Mouse (Mus musculus) MEL (cell line): ENCODE measurements around the gene Insyn1. TPM values are rescaled to one million over a fixed set of nuclear protein-coding genes. Genes with fewer than 3 reads are reported as not detected.

ENCODE experiments used
- DNase-seq: peaks from one replicate; pipeline ENCODE4 v3.0.0; 2011; ENCODE audit warnings: low read depth, low spot score
- H3K27ac ChIP-seq: 2 replicates; pipeline ENCODE4 v1.5.1; 2012; ENCODE audit warnings: low read depth, mild to moderate bottlenecking, control low read depth, low read length, moderate library complexity; ENCODE audit not compliant: control insufficient read depth
- H3K27me3 ChIP-seq, 2 experiments: fragments of 150-350 bp in 1 of 2; sonication (generic) in 1 of 2; 2 replicates each; pipeline ENCODE4 v1.6.1; 2012; ENCODE audit warnings: low read length in 2 of 2, mild to moderate bottlenecking in 2 of 2, improper control_type of control experiment in 1 of 2, moderate library complexity in 1 of 2; ENCODE audit not compliant: insufficient read depth in 2 of 2, control insufficient read depth in 1 of 2
- H3K36me3 ChIP-seq, 2 experiments: 2 replicates each; pipeline ENCODE4 v1.6.1; 2012 to 2014; ENCODE audit warnings: low read length in 2 of 2, improper control_type of control experiment in 1 of 2, inconsistent platforms in 1 of 2, mild to moderate bottlenecking in 1 of 2; ENCODE audit not compliant: insufficient read depth in 2 of 2, control insufficient read depth in 1 of 2
- H3K4me1 ChIP-seq, 2 experiments: fragments of 150-350 bp in 1 of 2; sonication (generic) in 1 of 2; 2 replicates each; pipeline ENCODE4 v1.6.1; 2012; ENCODE audit warnings: low read length in 2 of 2, improper control_type of control experiment in 1 of 2, mild to moderate bottlenecking in 1 of 2; ENCODE audit not compliant: insufficient read depth in 2 of 2, control insufficient read depth in 1 of 2
- H3K4me3 ChIP-seq, 2 experiments: fragments of 150-350 bp in 1 of 2; sonication (generic) in 1 of 2; 2 replicates each; pipeline ENCODE4 v1.5.1; 2012; ENCODE audit warnings: low read depth in 2 of 2, low read length in 2 of 2, mild to moderate bottlenecking in 2 of 2, moderate library complexity in 2 of 2, control low read depth in 1 of 2, improper control_type of control experiment in 1 of 2; ENCODE audit not compliant: control insufficient read depth in 1 of 2, insufficient read depth in 1 of 2
- H3K79me2 ChIP-seq: 2 replicates; pipeline ENCODE4 v1.6.1; 2012; ENCODE audit warnings: mild to moderate bottlenecking, low read length, moderate library complexity; ENCODE audit not compliant: control insufficient read depth, poor library complexity, insufficient read depth
- H3K9ac ChIP-seq: 2 replicates; pipeline ENCODE4 v1.6.1; 2012; ENCODE audit warnings: low read depth, mild to moderate bottlenecking, control low read depth, low read length, moderate library complexity; ENCODE audit not compliant: control insufficient read depth, poor library complexity, severe bottlenecking
- H3K9me3 ChIP-seq: fragments of 150-350 bp; sonication (generic); replicated peaks from 2 replicates; pipeline ENCODE4 v1.6.1; 2012; ENCODE audit warnings: mild to moderate bottlenecking, low read length, improper control_type of control experiment, moderate library complexity; ENCODE audit not compliant: insufficient read depth
- CHD2 ChIP-seq: IDR thresholded peaks from 2 replicates; pipeline ENCODE4 v1.6.1; 2011; ENCODE audit warnings: low read length, improper control_type of control experiment
- CTCF ChIP-seq, 3 experiments: IDR thresholded peaks in 2 of 3; conservative IDR thresholded peaks in 1 of 3; 2 replicates each; pipeline ENCODE4 v1.5.1; 2011 to 2012; ENCODE audit warnings: low read length in 3 of 3, low read depth in 2 of 3, mild to moderate bottlenecking in 2 of 3, improper control_type of control experiment in 1 of 3, inconsistent platforms in 1 of 3, mixed read lengths in 1 of 3, moderate library complexity in 1 of 3; ENCODE audit not compliant: control insufficient read depth in 1 of 3, insufficient read depth in 1 of 3, poor library complexity in 1 of 3, severe bottlenecking in 1 of 3
- E2F4 ChIP-seq: IDR thresholded peaks from 2 replicates; pipeline ENCODE4 v1.6.1; 2011; ENCODE audit warnings: low read depth, low read length, improper control_type of control experiment, borderline replicate concordance
- ELF1 ChIP-seq: IDR thresholded peaks from 2 replicates; pipeline ENCODE4 v1.6.1; 2014; ENCODE audit warnings: low read depth, mild to moderate bottlenecking, inconsistent platforms, low read length, improper control_type of control experiment, moderate library complexity
- GABPA ChIP-seq: IDR thresholded peaks from 2 replicates; pipeline ENCODE4 v1.6.1; 2012; ENCODE audit warnings: low read depth, mild to moderate bottlenecking, inconsistent platforms, low read length, improper control_type of control experiment, moderate library complexity
- GATA1 ChIP-seq: IDR thresholded peaks from 2 replicates; pipeline ENCODE4 v1.6.1; 2011; ENCODE audit warnings: low read depth, low read length, improper control_type of control experiment
- HCFC1 ChIP-seq: IDR thresholded peaks from 2 replicates; pipeline ENCODE4 v1.6.1; 2012; ENCODE audit warnings: low read depth, mild to moderate bottlenecking, inconsistent platforms, low read length, improper control_type of control experiment, moderate library complexity
- KAT2A ChIP-seq: conservative IDR thresholded peaks from 2 replicates; pipeline ENCODE4 v1.6.1; 2012; ENCODE audit warnings: low read depth, low read length, improper control_type of control experiment, inconsistent platforms
- MAX ChIP-seq: IDR thresholded peaks from 2 replicates; pipeline ENCODE4 v1.6.1; 2011; ENCODE audit warnings: low read length, improper control_type of control experiment
- MAZ ChIP-seq: IDR thresholded peaks from 2 replicates; pipeline ENCODE4 v1.6.1; 2012; ENCODE audit warnings: low read depth, mild to moderate bottlenecking, inconsistent platforms, low read length, improper control_type of control experiment
- MYC ChIP-seq: IDR thresholded peaks from 2 replicates; pipeline ENCODE4 v1.6.1; 2011; ENCODE audit warnings: low read depth, mild to moderate bottlenecking, low read length, improper control_type of control experiment, moderate library complexity
- NELFE ChIP-seq: IDR thresholded peaks from 2 replicates; pipeline ENCODE4 v1.6.1; 2011; ENCODE audit warnings: low read depth, low read length, improper control_type of control experiment
- NRF1 ChIP-seq: IDR thresholded peaks from 2 replicates; pipeline ENCODE4 v1.6.1; 2014; ENCODE audit warnings: low read depth, mild to moderate bottlenecking, inconsistent platforms, low read length, improper control_type of control experiment, moderate library complexity; ENCODE audit not compliant: poor library complexity, insufficient read depth, severe bottlenecking
- POLR2AphosphoS5 ChIP-seq: IDR thresholded peaks from 2 replicates; pipeline ENCODE4 v1.6.1; 2012; ENCODE audit warnings: low read depth, borderline replicate concordance, mild to moderate bottlenecking, inconsistent platforms, low read length, moderate library complexity, mixed read lengths
- SMC3 ChIP-seq: IDR thresholded peaks from 2 replicates; pipeline ENCODE4 v1.6.1; 2011; ENCODE audit warnings: low read depth, low read length, improper control_type of control experiment
- TAL1 ChIP-seq: IDR thresholded peaks from 2 replicates; pipeline ENCODE4 v1.6.1; 2012; ENCODE audit warnings: mild to moderate bottlenecking, inconsistent platforms, low read length, moderate library complexity, mixed read lengths
- ZKSCAN1 ChIP-seq: IDR thresholded peaks from 2 replicates; pipeline ENCODE4 v1.6.1; 2012; ENCODE audit warnings: low read depth, mild to moderate bottlenecking, inconsistent platforms, low read length, improper control_type of control experiment, moderate library complexity
- polyA plus RNA-seq, 2 experiments: library from polyadenylated mRNA; stranded (reverse) in 1 of 2; unstranded in 1 of 2; fragments of >175 nt in 1 of 2; fragments of >200 nt in 1 of 2; gene quantifications; 2 replicates each; pipeline versions ENCODE4 v1.2.1 to v1.2.4; 2012; ENCODE audit warnings: low replicate concordance in 2 of 2, low read depth in 1 of 2; ENCODE audit not compliant: insufficient read length in 2 of 2, insufficient read depth in 1 of 2, missing spikeins in 1 of 2
- total RNA-seq: library from RNA; depleted of rRNA; stranded (reverse); fragments of 300-350 nt; gene quantifications from 2 replicates; pipeline ENCODE4 v1.2.3, GENCODE M21; 2012

Gene Insyn1
- total and polyA plus RNA-seq, 3 experiments = not detected

GRCm38 (mm10) chr9:58449526-58449925 is 38.9 kb upstream of the Insyn1 start:
- TF ChIP-seq HCFC1 = no peak
- Histone ChIP-seq H3K4me3 (no peak overlapping the region), H3K79me2 (no peaks in the 10 kb centered on the region), H3K27ac (no peak overlapping the region), H3K9me3 (no peaks in the 10 kb centered on the region), H3K9ac (no peak overlapping the region), H3K36me3 (no peaks in the 10 kb centered on the region), H3K4me1 (peaks cover 0 to 8% of the 10 kb centered on the region in 2 experiments; a peak in 1 of 4 replicates), H3K27me3 (no peaks in the 10 kb centered on the region; a peak in 1 of 4 replicates)
- DNase-seq = no peak

GRCm38 (mm10) chr9:58453791-58454378 is 34.5 kb upstream of the Insyn1 start:
- Histone ChIP-seq H3K79me2 (no peaks in the 10 kb centered on the region), H3K4me3 (no peak overlapping the region), H3K9me3 (no peaks in the 10 kb centered on the region), H3K9ac (no peak overlapping the region), H3K27ac (0 out of 2 replicates have a peak overlapping the region, but pooled peaks have one; percentile 13), H3K27me3 (no peaks in the 10 kb centered on the region; a peak in 1 of 4 replicates), H3K4me1 (peaks cover 0 to 9% of the 10 kb centered on the region in 2 experiments; a peak in 1 of 4 replicates), H3K36me3 (no peaks in the 10 kb centered on the region)
- DNase-seq = peak; percentile 70
- TF ChIP-seq KAT2A (no peak), MYC (no peak), CTCF (IDR thresholded peaks at IDR 0.05 in 2 of 3, conservative IDR thresholded peaks at IDR 0.05 in 1 of 3; ENCODE audit: control insufficient read depth in 1 of 3, insufficient read depth in 1 of 3, low read depth in 2 of 3, low read length in 3 of 3, poor library complexity in 1 of 3, severe bottlenecking in 1 of 3) (no peak), SMC3 (no peak), ELF1 (no peak), POLR2AphosphoS5 (no peak), E2F4 (no peak), ZKSCAN1 (no peak), CHD2 (no peak), MAX (no peak), NRF1 (no peak), TAL1 (peak; percentile 45), GATA1 (peak; percentile 56; the same call in 1 of the 2 replicates), MAZ (no peak), NELFE (no peak), GABPA (no peak)
